Mouse (Mus musculus): ENCODE measurements around the gene Fbxl16.

The Fbxl16 gene

DNA sequence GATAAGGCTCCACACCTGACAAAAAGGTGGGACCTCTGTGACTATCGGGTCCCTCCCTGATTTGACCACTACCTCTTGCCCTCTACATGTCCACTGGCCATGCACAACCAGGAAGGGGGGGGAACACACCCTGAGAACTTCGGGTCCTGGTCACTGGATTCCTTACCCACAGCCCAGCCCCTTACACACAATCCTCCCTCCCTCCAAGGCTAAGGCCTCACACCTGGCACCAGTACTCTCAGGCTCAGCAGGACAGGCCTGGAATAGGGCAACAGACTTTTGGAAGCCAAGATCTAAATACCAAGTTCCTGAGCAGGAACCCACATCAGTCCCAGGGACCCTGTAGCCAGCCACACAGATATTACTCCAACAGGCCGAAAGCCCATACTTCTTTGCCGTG, 30.0 kb downstream of the Fbxl16 start:
- peaks cover 5% of the 10 kb centered on the region; the same call in 1 of the 2 replicates for H3K36me3 ChIP-seq (ENCODE audit: control insufficient read depth, insufficient read depth, low read length, poor library complexity, severe bottlenecking)
- DNase-seq (ENCODE audit: low read depth, low spot score), result no peak

DNA sequence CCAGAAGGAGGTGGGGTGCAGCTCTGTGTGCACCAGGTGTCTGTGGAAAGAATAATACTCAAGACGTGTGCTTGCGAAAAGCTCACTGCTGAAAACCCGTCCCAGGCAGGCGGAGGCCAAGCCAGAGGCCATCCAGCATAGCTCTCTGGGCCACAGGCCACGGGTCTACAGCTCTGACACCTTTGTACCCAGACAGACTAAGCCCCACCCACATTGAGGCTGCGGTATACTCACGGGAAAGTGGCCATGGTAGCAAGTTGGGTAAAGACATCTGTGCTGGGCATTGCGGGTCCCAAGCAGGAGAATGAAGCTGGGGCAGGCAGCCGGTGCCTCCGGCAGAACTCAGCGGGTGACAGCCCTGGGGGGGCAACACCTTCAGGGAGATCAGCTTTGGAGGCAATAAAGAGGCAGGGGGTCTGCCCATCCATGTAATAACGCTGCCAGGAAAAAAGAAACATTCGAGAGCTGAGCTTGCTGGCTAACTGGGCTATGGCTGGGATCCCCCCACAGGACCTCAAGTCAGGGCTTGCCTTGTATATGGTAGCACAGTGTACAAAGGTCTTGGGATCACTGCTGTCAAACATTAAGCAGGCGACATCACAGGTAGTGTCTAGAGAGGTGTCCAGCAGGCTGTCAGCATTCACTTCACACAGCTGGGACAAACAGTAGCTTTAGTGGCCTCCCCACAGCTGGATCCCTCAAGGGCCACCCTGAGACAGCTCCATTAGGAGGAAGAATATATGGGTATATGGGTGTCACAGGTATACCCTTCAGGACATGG, 30.8 kb downstream of the Fbxl16 start:
- peaks cover 5% of the 10 kb centered on the region; the same call in 1 of the 2 replicates for H3K36me3 ChIP-seq (ENCODE audit: control insufficient read depth, insufficient read depth, low read length, poor library complexity, severe bottlenecking)
- H3K27me3 ChIP-seq (ENCODE audit: control insufficient read depth, insufficient read depth, low read length, poor library complexity, severe bottlenecking), result no peaks in the 10 kb centered on the region

More for the DNA sequence above, 30.0 kb downstream of the Fbxl16 start:
- no peaks in the 10 kb centered on the region for H3K27me3 ChIP-seq (ENCODE audit: control insufficient read depth, insufficient read depth, low read length, poor library complexity, severe bottlenecking)

DNA sequence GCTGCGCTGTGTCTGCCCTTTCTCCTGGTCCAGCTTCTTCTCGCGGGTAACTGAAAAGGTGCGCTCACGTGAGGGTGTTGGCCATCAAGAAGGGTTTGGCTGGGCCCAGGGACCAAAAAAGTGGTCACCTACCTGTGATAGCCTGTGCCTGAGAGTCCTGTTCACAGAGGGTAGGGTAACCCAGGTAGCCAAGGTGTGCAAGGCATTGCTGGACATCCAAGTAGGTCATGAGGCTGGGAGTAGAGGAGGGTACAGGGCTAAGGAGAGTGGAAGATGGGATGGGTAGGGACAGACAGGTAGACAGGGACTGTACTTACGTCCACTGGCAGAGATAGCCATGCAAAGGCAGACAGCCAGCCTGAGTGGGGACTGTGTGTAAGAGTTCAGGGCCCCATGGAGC, 31.6 kb downstream of the Fbxl16 start:
- H3K27me3 ChIP-seq (ENCODE audit: control insufficient read depth, insufficient read depth, low read length, poor library complexity, severe bottlenecking), result no peaks in the 10 kb centered on the region
- H3K36me3 ChIP-seq (ENCODE audit: control insufficient read depth, insufficient read depth, low read length, poor library complexity, severe bottlenecking), result peaks cover 5% of the 10 kb centered on the region; the same call in 1 of the 2 replicates
- DNase-seq (ENCODE audit: low read depth, low spot score), result no peak

More for the DNA sequence above, 30.8 kb downstream of the Fbxl16 start:
- DNase-seq (ENCODE audit: low read depth, low spot score), result no peak

DNA sequence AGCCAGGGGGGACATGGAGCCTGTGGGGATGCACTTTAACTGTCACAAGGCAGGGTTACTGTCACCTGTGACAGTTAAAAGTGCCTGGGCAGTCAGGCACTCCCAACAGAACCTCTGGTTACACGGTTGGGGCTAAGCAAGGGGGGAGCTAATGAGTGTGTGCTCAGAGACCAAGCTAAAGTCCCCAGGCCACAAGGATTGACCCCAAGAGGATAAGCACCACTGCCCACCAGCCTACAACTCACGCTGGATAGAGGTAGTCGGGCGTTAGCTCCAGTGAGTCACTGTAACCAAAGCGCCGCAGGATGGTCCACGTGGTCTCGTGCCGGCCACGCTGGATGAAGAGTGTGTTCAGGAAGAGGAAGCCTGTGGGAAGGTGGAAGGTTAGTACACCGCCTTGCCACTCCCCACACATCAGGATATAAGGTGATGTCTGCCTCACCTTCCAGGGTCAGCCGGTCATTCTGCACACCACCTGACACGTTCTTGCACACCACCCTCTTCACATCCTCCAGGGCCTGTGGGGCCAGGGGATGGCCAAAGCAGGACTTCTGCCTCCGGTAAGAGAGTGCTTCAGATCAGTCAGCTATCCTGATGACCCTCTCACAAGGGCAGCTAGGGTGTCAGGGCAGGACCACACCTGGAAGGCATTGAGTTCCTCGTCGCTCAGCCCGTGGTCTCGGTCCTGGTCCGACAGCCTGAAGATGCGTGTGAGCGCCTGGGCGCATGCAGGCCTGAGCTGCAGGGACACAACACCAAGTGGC, 32.4 kb downstream of the Fbxl16 start, which contains the start of gene Gm20683:
Gene Gm20683, minus strand, starts transcription at position 647 of the 764 bp plus-strand sequence.
- Histone ChIP-seq H3K36me3 (ENCODE audit: control insufficient read depth, insufficient read depth, low read length, poor library complexity, severe bottlenecking) (peaks cover 5% of the 10 kb centered on the region; the same call in 1 of the 2 replicates), H3K27me3 (ENCODE audit: control insufficient read depth, insufficient read depth, low read length, poor library complexity, severe bottlenecking) (no peaks in the 10 kb centered on the region)
- no peak for DNase-seq (ENCODE audit: low read depth, low spot score)

DNA sequence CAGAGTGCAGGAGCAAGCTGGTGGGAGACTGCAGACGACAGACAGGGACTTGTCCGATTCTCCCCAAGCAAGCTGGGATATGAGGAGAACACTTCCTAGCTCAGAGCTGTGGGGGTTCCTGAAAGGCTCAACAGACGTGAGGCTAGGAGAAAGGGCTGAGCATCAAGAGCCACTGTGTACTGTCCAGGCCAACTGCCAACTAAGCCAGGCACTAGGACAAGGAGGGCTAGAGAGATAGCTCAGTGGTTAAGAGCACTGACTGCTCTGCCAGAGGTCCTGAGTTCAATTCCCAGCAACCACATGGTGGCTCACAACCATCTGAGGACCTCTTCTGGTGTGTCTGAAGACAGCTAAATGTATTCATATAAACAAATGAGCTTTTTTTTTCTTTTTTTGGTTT, 33.6 kb downstream of the Fbxl16 start:
- DNase-seq (ENCODE audit: low read depth, low spot score), result no peak
- Histone ChIP-seq H3K36me3 (ENCODE audit: control insufficient read depth, insufficient read depth, low read length, poor library complexity, severe bottlenecking) (peaks cover 5% of the 10 kb centered on the region), H3K27me3 (ENCODE audit: control insufficient read depth, insufficient read depth, low read length, poor library complexity, severe bottlenecking) (no peaks in the 10 kb centered on the region)

DNA sequence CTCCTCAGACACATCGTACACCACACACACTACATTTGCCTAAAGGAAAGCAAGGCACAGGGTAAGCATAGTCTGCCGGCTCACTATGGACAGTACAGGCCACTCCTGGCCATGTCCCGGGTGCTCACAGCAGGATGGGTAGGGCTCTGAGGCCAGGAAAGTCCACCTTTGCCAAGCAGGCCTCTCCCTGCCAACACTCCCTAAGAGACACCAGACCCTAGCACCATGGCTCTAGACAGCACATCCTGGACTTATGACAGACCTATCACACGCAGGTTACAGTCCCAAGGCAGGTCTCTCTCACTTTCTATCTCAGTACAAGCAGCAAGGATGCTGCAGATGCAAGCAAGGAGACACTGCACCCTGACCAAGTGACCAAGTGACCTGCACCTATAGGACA, 34.2 kb downstream of the Fbxl16 start:
- DNase-seq (ENCODE audit: low read depth, low spot score), result no peak
- H3K27me3 ChIP-seq (ENCODE audit: control insufficient read depth, insufficient read depth, low read length, poor library complexity, severe bottlenecking), result no peaks in the 10 kb centered on the region
- H3K36me3 ChIP-seq (ENCODE audit: control insufficient read depth, insufficient read depth, low read length, poor library complexity, severe bottlenecking), result peaks cover 5% of the 10 kb centered on the region

DNA sequence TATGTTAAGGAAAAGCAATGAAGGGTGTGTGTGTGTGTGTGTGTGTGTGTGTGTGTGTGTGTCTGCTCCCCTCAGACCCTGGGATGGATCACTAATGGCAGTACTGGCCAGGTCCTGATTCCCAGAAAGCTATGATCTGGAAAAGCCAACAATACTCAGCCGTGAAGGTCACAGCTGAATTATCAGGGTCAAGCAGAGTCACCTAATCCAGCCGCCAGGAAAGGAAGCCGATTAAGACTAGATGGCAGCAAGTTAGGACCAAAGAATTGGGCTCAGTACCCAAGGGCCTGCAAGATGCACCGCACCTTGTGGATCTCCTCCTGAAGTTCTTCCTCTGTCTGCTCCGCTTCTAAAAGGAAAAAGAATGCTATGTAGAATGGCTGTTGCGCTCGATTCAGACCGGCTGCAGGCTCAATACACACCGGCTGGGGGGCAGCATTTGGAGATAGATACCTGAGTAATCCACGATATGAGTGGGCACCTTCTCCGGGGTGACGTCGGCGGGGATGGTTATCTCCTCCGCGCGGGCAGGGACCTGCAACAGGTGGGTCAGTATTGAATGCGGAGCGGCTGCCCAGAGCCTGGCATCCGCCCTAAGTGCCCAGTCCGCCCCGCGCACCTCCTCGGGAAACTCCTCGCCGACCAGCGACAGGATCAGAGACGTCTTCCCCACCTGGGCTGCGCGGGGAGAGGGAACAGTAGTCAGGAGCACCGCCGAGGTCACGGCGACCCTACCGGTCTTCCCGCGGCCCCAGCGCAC, 34.9 kb downstream of the Fbxl16 start:
- H3K27me3 ChIP-seq (ENCODE audit: control insufficient read depth, insufficient read depth, low read length, poor library complexity, severe bottlenecking), result no peaks in the 10 kb centered on the region
- DNase-seq (ENCODE audit: low read depth, low spot score), result no peak
- peaks cover 5% of the 10 kb centered on the region for H3K36me3 ChIP-seq (ENCODE audit: control insufficient read depth, insufficient read depth, low read length, poor library complexity, severe bottlenecking)

DNA sequence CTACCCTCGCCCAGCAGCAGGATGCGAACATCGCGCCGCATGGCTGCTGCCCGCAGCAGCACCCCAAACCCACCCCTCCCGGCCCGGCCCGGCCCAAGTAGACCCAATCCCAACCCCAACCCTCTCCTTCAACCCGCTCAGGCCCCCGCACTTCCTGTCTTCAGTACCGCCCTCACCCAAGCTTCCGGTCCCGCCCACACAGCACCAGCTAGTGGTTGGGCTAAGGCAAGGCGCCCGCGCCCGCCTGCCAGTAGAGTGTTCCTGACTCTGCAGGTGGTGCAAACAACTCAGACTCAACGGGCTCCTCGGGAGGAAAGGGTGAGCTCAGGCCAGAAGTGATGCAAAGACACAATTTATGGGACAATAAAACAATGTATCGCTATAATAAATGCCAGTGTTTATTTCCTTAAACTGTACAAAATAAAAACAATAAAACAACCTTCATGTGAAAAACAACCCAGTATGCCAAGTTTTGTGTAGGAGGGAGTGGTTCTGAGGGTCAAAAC, 35.6 kb downstream of the Fbxl16 start, which contains the start of gene Rhot2:
Gene Rhot2, minus strand, starts transcription at position 456 of the 506 bp plus-strand sequence.
- Histone ChIP-seq H3K27me3 (ENCODE audit: control insufficient read depth, insufficient read depth, low read length, poor library complexity, severe bottlenecking) (no peaks in the 10 kb centered on the region), H3K36me3 (ENCODE audit: control insufficient read depth, insufficient read depth, low read length, poor library complexity, severe bottlenecking) (peaks cover 5% of the 10 kb centered on the region)
- DNase-seq (ENCODE audit: low read depth, low spot score), result peak; percentile 92

DNA sequence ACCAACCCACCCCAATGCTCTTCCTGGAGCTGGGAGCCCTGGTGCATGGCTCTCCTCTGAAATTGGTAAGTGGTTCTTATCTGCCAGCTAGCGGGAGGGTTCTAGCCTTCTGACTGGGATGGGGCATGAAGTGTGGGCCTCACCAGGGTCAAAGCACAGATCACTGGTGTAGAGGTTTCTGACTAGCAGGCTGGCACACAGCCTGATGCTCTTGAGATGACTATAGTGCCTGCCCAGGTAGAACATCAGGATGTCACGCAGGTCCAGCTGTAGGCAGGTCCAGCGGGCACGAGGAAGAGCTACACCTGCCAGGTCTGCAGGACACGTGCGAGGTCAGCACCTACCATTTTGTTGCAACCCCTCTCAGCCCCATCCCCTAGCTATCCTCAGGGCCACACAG, 51.3 kb downstream of the Fbxl16 start:
- DNase-seq (ENCODE audit: low read depth, low spot score), result no peak
- no peaks in the 10 kb centered on the region for H3K27me3 ChIP-seq (ENCODE audit: control insufficient read depth, insufficient read depth, low read length, poor library complexity, severe bottlenecking)

DNA sequence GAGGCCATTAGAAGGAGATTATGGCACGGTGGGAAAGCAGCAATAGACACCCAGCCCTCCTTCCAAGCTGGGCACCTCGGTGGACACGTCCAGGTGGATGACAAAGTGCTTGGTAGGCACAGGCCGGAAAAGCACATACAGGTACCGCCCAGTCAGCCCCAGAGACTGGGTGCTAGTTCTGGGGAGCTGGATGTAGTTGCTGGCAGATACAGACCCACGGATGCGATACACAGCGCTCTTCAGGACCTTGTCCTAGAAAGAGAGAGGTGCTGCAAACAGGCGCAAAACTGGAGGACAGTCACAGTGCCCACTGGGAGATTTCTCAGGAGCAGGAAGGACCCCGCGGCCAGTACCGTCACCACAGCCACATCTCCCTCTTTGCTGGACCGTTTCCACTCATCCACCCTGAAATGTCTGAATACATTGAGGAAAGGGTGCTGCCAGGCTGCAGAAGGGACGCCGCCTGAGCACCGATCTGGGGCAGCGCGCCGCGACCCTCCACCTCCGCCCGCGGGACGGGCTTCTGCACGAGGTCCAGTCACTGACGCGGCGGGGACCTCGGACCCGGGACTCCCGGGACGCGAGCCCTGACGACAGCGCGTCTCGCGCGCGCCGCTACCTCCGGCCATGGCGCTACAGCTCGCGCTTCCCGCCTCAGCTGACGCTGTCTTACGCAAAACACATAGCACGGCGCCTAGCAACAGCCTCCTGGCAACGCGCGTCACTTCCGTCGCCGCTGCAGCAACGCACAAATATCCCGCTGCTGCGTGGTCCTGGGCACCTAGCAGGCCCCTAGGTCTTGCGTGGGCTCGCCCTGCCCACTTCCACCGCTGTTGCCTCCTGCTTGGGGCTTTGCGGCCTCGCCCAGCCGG, 52.2 kb downstream of the Fbxl16 start, which contains the start of gene Wdr90:
Gene Wdr90, minus strand, starts transcription at position 670 of the 872 bp plus-strand sequence.
- peak; percentile 95 for DNase-seq (ENCODE audit: low read depth, low spot score)
- Histone ChIP-seq H3K27me3 (ENCODE audit: control insufficient read depth, insufficient read depth, low read length, poor library complexity, severe bottlenecking) (no peaks in the 10 kb centered on the region), H3K36me3 (ENCODE audit: control insufficient read depth, insufficient read depth, low read length, poor library complexity, severe bottlenecking) (no peaks in the 10 kb centered on the region; the same call in 1 of the 2 replicates)

More for the DNA sequence above, 51.3 kb downstream of the Fbxl16 start:
- H3K36me3 ChIP-seq (ENCODE audit: control insufficient read depth, insufficient read depth, low read length, poor library complexity, severe bottlenecking), result no peaks in the 10 kb centered on the region; the same call in 1 of the 2 replicates

DNA sequence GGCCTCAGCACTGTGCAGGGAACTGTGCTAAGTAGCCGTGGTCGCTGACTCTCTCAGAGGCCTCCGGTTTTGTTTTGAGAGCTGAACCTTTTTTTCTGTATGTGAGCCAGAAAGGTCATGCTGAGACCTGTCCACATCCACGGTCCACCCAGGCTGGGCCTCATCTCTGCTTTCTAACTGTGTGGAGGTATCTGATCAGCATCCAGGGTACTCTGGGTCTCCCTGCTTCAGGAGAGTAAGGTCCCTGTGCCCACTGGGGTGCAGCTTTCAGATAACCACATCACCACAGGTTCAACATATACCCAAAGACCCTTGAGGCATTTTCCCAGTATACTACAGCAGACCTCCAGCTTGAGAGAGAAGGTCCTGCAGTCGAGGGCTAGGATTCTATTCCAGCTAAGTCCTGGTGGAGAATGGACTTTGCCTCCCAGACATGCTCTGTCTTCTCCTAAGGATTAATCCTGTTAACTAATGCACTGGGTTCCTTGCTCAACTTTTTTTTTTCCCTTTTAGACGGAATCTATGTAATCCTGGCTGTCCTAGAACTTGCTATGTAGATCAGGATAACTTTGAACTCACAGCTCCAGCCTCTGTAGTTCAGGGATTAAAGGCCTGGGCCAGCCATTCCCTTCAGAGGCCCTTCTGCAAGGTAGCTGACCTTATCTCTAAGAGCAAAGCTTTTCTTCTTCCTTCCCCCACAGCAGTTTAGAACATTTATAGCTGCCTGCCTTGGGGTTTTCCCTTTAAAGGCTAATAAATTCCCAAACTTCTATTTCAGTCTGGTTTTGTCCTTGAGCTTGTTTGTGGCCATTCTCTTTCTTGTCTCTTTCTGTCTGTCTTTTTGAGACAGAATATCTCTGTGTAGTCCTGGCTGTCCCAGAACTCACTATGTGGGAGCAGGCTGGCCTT, 53.1 kb downstream of the Fbxl16 start:
- Histone ChIP-seq H3K27me3 (ENCODE audit: control insufficient read depth, insufficient read depth, low read length, poor library complexity, severe bottlenecking) (no peaks in the 10 kb centered on the region), H3K36me3 (ENCODE audit: control insufficient read depth, insufficient read depth, low read length, poor library complexity, severe bottlenecking) (no peaks in the 10 kb centered on the region; the same call in 1 of the 2 replicates)
- DNase-seq (ENCODE audit: low read depth, low spot score), result no peak

DNA sequence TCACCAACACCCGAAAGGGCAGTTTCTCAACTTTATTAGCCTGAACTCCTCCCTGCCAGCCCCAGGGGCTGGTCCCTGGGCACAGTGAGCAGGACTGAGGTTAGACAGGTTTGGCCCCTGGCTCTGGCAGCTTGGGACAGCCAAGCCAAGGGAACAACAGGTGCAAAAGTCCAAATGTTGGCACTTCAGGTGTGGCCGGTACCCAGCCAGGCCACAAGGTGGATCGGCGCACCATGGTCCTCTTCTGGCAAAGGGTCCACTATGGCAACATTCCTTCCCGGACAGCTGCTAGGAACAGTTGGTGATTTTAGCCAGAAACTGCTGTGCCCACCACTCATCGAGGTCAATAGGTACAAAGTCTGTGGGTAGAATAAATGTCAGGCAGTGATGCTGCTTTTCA, 54.8 kb downstream of the Fbxl16 start:
- Histone ChIP-seq H3K27me3 (ENCODE audit: control insufficient read depth, insufficient read depth, low read length, poor library complexity, severe bottlenecking) (no peaks in the 10 kb centered on the region), H3K36me3 (ENCODE audit: control insufficient read depth, insufficient read depth, low read length, poor library complexity, severe bottlenecking) (no peaks in the 10 kb centered on the region; the same call in 1 of the 2 replicates)
- no peak for DNase-seq (ENCODE audit: low read depth, low spot score)

DNA sequence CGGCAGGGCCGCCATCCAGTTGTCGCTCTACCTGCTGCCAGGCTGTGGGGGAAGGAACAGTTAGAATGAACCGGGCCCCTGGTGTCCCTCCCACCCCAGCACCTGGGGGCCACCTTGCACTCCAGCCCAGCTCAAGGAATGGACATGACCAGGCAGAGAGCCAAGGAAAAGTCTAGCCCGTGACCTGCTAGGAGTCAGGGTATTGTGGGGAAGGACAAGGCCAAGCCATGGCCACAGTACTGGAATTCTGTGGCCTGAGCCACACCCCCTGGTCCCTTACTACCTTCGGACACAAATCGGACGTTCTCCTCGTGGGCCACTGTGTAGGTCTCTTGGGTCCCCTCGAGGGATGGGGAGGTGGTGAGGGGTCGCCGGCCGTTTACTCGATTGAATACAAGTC, 55.4 kb downstream of the Fbxl16 start:
- no peak for DNase-seq (ENCODE audit: low read depth, low spot score)
- no peaks in the 10 kb centered on the region for H3K27me3 ChIP-seq (ENCODE audit: control insufficient read depth, insufficient read depth, low read length, poor library complexity, severe bottlenecking)
- H3K36me3 ChIP-seq (ENCODE audit: control insufficient read depth, insufficient read depth, low read length, poor library complexity, severe bottlenecking), result no peaks in the 10 kb centered on the region; the same call in 1 of the 2 replicates

All from splenic B cell, adult 2 months (primary cell).